Mouse (Mus musculus): Measurements from ENCODE around the gene Anapc15.

GRCm38 (mm10) chr7:101911982-101912381 is 48.5 kb downstream of the Anapc15 start:
- TF ChIP-seq POLR2A (IDR thresholded peaks at IDR 0.05; ENCODE audit: insufficient read depth, low read length) (no peak), EP300 (IDR thresholded peaks at IDR 0.05; ENCODE audit: insufficient read depth, low read depth, low read length) (no peak)

Measured in ES-Bruce4 (cell line).